Mouse (Mus musculus) intestine, embryonic 14.5 days (tissue): ENCODE measurements at regions not wholly inside any gene's neighbourhood (a gene's known extent, or its start where the extent isn't known, plus 50 kb on each side); places are given as distances from the start of the nearest gene placed in this dataset.

Experiments
- ATAC-seq: fragments of 200-750 bp; cut with Nextera tagmentation; replicated peaks from 2 replicates; pipeline ENCODE4 v1.8.0; 2017; ENCODE audit warnings: low read depth, moderate number of reproducible peaks, moderate TSS enrichment, moderate library complexity; ENCODE audit not compliant: low FRiP score, low TSS enrichment
- DNase-seq: peaks from one replicate; pipeline ENCODE4 v3.0.0-alpha.2; 2018; ENCODE audit warnings: low spot score
- H3K27ac ChIP-seq: fragments of 300-500 bp; sonication (generic); 2 replicates; pipeline ENCODE4 v1.5.1; 2014; ENCODE audit warnings: low read depth, mild to moderate bottlenecking, control low read depth
- H3K27me3 ChIP-seq: fragments of 300-500 bp; sonication (generic); replicated peaks from 2 replicates; pipeline ENCODE4 v1.6.1; 2014; ENCODE audit warnings: low read length, control low read depth; ENCODE audit not compliant: control insufficient read depth, insufficient read depth
- H3K36me3 ChIP-seq: fragments of 300-500 bp; sonication (generic); 2 replicates; pipeline ENCODE4 v1.6.1; 2014; ENCODE audit warnings: low read length, control low read depth; ENCODE audit not compliant: control insufficient read depth, insufficient read depth
- H3K4me1 ChIP-seq: fragments of 300-500 bp; sonication (generic); replicated peaks from 2 replicates; pipeline ENCODE4 v1.6.1; 2014; ENCODE audit warnings: low read length, control low read depth, mixed read lengths; ENCODE audit not compliant: control insufficient read depth, insufficient read depth
- H3K4me2 ChIP-seq: fragments of 300-500 bp; sonication (generic); 2 replicates; pipeline ENCODE4 v1.6.1; 2014; ENCODE audit warnings: low read length
- H3K4me3 ChIP-seq: fragments of 300-500 bp; sonication (generic); 2 replicates; pipeline ENCODE4 v1.5.1; 2014; ENCODE audit warnings: low read depth, low read length, control low read depth, mixed read lengths
- H3K9ac ChIP-seq: fragments of 300-500 bp; sonication (generic); 2 replicates; pipeline ENCODE4 v1.6.1; 2014; ENCODE audit warnings: mild to moderate bottlenecking, low read length
- H3K9me3 ChIP-seq: fragments of 300-500 bp; sonication (generic); 2 replicates; pipeline ENCODE4 v1.6.1; 2016; ENCODE audit warnings: low read length, control low read depth; ENCODE audit not compliant: control insufficient read depth
- WGBS: fragments of 180-500 bp; shearing (Covaris S2); extraction: QIAGEN DNeasy Blood & Tissue Kit; methylation state at CpG from one replicate; pipeline ENCODE4 v1.1.7; 2014; 5-methylcytosine and 5-hydroxymethylcytosine counted together

DNA sequence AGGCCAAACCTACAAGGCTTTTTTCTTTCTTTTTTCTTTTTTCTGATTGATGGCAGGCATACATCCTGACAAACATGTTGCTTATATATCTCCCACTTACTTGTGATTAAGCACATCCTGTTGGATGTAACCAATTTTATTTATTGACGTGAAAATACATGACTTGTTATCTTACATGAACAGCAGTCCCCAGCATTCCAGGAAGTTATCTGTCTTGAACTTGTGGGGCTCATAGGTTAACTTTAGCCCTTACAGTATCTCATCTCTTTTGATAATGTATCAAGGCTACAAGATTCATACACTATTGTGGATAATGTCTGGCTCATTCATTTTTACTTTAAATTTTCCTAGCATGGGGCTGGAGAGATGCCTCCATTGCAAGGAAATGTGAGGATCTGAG, 852.0 kb upstream of the Agtr1b start:
- Histone ChIP-seq H3K36me3 (no peaks in the 10 kb centered on the region), H3K4me1 (no peaks in the 10 kb centered on the region), H3K27ac (no peak overlapping the region), H3K4me3 (no peak overlapping the region), H3K4me2 (no peak overlapping the region), H3K9me3 (no peaks in the 10 kb centered on the region), H3K27me3 (no peaks in the 10 kb centered on the region), H3K9ac (no peak overlapping the region)
- ATAC-seq (no peak), DNase-seq (no peak)
- WGBS = 72% methylated on average over 1 of the region's 1 CpGs

DNA sequence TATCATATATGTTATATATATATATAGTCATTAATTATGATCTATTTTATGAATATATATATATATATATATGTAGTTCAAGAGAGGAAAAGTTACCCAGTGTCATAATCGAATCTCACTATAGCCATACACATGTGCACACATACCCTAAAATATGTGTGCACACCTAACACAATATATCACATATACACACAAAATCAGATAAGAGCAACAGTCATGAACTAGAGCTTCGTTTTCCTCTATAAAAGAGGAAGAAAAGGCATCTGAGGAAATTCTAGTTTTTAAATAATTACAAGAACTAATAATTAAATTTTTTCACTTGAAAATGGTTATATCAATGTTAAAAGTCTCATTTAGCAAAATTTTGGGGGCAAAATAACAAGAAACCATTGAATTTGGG, 835.3 kb upstream of the Tbl1xr1 start:
- H3K4me3 ChIP-seq = no peak overlapping the region
- H3K4me2 ChIP-seq = no peak overlapping the region
- WGBS = 81% methylated on average over 2 of the region's 2 CpGs
- no peak overlapping the region for H3K27ac ChIP-seq
- ATAC-seq (no peak), DNase-seq (no peak)
- no peaks in the 10 kb centered on the region for H3K9me3 ChIP-seq
- no peaks in the 10 kb centered on the region for H3K27me3 ChIP-seq
- no peak overlapping the region for H3K9ac ChIP-seq
- H3K36me3 ChIP-seq = no peaks in the 10 kb centered on the region
- H3K4me1 ChIP-seq = no peaks in the 10 kb centered on the region

DNA sequence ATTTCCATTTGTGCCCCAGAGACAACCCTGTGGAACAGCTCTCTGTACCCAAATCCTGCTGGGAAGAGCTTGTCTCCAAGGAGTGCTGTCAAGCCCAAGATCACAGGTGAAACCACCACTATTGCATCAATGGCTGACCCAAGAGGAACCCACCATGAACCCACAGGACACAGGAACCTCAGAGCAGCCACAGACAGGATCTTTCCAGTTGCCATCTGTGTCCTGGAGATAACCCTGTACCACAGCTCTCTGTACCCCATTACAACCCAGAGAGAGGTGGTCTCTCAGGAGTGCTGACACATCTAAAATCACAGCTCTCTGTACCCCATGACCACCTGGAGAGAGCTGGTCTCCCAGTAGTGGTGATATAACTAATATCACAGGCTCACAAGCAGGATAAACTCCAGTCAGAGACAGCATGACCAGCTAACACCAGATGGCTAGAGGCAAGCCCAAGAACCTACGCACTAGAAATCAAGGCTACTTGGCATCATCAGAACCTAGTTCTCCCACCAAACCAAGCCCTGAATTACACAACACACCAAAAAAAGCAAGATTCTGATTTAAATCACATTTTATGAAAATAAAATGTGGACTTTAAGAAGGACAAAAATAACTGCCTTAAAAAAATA, 820.2 kb upstream of the Tbl1xr1 start:
- 93% methylated on average over 1 of the region's 1 CpGs for WGBS
- ATAC-seq (no peak), DNase-seq (no peak)
- Histone ChIP-seq H3K9me3 (no peaks in the 10 kb centered on the region), H3K4me3 (no peak overlapping the region), H3K9ac (no peak overlapping the region), H3K27me3 (no peaks in the 10 kb centered on the region), H3K27ac (no peak overlapping the region), H3K36me3 (no peaks in the 10 kb centered on the region), H3K4me2 (no peak overlapping the region), H3K4me1 (no peaks in the 10 kb centered on the region)

DNA sequence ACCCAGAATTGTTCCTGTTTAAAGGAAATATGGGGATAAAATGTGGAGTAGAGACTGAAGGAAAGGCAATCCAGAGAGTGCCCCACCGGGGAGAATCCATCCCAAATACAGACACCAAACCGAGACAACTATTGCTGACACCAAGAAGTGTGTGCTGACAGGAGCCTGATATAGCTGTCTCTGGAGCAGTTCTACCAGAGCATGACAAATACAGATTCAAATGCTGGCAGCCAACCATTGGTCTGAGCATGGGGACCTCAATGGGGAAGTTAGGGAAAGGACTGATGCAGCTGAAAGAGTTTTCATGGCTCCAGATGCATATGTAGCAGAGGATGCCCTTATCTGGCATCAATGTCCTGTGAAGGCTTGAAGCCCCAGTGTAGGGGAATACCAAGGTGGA, 813.1 kb upstream of the Tbl1xr1 start:
- no peak overlapping the region for H3K27ac ChIP-seq
- WGBS = 95% methylated on average over 2 of the region's 2 CpGs
- H3K4me2 ChIP-seq = no peak overlapping the region
- DNase-seq (no peak), ATAC-seq (no peak)
- no peak overlapping the region for H3K9ac ChIP-seq
- no peaks in the 10 kb centered on the region for H3K9me3 ChIP-seq
- H3K4me3 ChIP-seq = no peak overlapping the region
- no peaks in the 10 kb centered on the region for H3K27me3 ChIP-seq
- H3K4me1 ChIP-seq = no peaks in the 10 kb centered on the region
- no peaks in the 10 kb centered on the region for H3K36me3 ChIP-seq

DNA sequence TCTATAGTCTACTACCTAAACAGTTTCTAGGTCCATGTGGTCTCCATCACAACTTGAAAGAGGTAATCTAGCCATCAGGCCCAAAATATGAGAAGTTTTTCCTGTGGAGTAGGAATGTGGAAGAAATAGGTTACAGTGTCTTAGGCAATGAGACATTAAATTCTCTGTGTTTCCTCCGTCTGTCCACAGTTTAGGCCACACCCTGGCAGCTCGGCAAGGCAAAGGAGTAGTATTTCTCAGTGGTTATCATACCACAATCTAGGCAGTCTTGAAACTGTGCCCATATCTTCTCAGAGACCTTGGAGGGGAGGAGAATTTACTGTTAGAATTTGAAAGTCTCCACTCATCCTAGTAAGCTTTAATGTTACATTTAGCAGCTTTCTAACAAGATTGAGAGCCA, 811.0 kb upstream of the Tbl1xr1 start:
- Histone ChIP-seq H3K4me2 (no peak overlapping the region), H3K27ac (no peak overlapping the region), H3K36me3 (no peaks in the 10 kb centered on the region), H3K9me3 (no peaks in the 10 kb centered on the region), H3K4me3 (no peak overlapping the region), H3K27me3 (no peaks in the 10 kb centered on the region), H3K4me1 (no peaks in the 10 kb centered on the region), H3K9ac (no peak overlapping the region)
- no peak for DNase-seq
- WGBS = 80% methylated on average over 2 of the region's 2 CpGs
- no peak for ATAC-seq

DNA sequence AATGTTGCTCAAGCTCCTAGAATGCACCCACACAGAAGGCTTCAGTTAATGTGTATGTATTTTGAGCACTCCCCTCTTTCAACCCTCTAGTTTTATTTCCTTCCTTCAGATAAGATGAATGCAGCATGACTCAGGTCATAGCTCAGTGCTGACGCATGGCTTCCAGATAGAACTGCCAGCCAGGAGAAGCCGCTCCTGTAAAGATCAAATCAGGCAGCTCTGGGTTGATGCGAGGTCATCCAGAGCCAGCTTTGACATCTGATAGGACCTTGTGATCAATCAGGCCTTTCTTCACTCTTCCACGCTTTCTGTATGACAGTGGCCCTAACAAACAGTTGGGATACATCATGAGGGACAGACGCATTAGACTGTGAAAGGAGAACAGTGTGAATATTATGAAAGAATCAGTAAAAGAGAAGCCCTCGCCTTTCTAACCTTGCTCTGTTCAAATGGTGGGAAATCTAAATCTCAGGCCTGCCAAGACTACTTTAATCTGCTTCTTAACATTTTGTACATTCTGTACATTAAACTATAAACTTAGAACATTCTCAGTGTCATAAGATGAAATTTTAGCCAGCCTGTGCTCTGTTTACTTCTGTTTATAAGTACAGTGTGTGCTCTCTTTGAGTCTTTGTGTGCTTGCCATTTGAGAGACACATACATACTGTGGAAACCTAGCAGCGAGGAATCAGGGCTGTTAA, 807.9 kb upstream of the Tbl1xr1 start:
- no peak overlapping the region for H3K4me3 ChIP-seq
- DNase-seq = no peak
- no peak overlapping the region for H3K4me2 ChIP-seq
- 55% methylated on average over 7 of the region's 7 CpGs for WGBS
- H3K27ac ChIP-seq = no peak overlapping the region
- H3K4me1 ChIP-seq = no peaks in the 10 kb centered on the region
- no peaks in the 10 kb centered on the region for H3K9me3 ChIP-seq
- no peak overlapping the region for H3K9ac ChIP-seq
- peak; percentile 50; the same call in 1 of the 2 replicates for ATAC-seq
- H3K36me3 ChIP-seq = no peaks in the 10 kb centered on the region
- no peaks in the 10 kb centered on the region for H3K27me3 ChIP-seq

DNA sequence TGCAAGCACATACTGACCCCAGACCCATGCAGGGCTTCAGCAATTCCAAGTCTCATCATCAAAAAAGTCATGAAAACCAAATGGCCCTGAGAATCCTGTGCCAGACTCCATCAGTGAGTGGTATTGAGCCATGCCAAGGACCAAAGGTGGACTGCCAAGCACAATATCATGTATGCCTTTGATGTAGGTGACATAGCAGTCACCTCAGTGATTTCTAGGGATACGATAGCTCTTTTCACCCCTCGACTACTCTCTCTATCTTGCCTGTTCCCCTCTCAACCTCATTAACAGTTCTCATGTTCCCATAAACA, 807.4 kb upstream of the Tbl1xr1 start:
- H3K4me1 ChIP-seq = no peaks in the 10 kb centered on the region
- H3K27me3 ChIP-seq = no peaks in the 10 kb centered on the region
- H3K36me3 ChIP-seq = no peaks in the 10 kb centered on the region
- DNase-seq (no peak), ATAC-seq (no peak)
- 82% methylated on average over 2 of the region's 2 CpGs for WGBS
- no peak overlapping the region for H3K9ac ChIP-seq
- no peak overlapping the region for H3K27ac ChIP-seq
- H3K4me2 ChIP-seq = no peak overlapping the region
- H3K9me3 ChIP-seq = no peaks in the 10 kb centered on the region
- no peak overlapping the region for H3K4me3 ChIP-seq

DNA sequence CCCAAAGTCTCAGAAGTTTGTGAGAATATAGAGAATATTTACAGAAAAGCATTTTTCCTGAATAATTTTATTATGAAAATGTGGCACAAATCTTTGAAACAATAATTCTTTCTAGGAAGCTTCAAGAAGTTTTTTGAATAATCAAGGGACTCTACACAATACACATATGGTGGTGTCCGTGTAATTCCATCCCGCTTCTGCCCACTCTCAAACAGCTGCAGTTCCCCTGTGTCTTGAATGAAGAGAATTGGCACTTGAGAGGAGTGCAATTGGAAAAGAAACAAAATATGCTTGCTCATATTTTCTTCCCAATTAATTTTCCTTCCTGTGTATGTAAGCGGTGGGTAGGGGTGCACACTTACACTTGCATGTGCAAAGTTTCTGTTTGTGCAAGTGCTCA, 805.7 kb upstream of the Tbl1xr1 start:
- H3K27me3 ChIP-seq = no peaks in the 10 kb centered on the region
- H3K9me3 ChIP-seq = no peaks in the 10 kb centered on the region
- no peak for DNase-seq
- WGBS = 82% methylated on average over 3 of the region's 3 CpGs
- H3K4me3 ChIP-seq = no peak overlapping the region
- no peak overlapping the region for H3K27ac ChIP-seq
- no peak for ATAC-seq
- no peak overlapping the region for H3K9ac ChIP-seq
- no peaks in the 10 kb centered on the region for H3K36me3 ChIP-seq
- H3K4me2 ChIP-seq = no peak overlapping the region
- H3K4me1 ChIP-seq = no peaks in the 10 kb centered on the region

DNA sequence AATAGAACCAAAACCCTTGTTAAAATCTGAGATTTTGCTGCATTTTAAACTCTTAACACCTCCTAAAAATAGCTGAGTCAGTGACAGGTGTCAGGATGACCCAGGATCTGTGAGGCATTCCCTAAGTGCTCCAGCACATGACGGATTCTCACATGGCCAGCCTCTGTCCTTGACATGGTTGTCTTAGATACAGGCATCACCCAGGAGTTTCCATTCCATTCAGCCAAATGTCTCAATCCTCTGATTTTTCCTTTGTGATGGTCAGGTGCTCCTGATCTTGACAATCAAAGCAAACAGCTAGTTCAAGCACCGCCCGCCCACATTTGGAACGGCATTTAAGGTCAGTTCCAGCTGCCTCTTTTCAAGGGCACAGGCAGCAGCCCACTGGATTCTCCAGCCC, 804.2 kb upstream of the Tbl1xr1 start:
- Histone ChIP-seq H3K27me3 (no peaks in the 10 kb centered on the region), H3K9ac (no peak overlapping the region), H3K36me3 (no peaks in the 10 kb centered on the region), H3K4me2 (no peak overlapping the region), H3K4me3 (no peak overlapping the region), H3K9me3 (no peaks in the 10 kb centered on the region), H3K4me1 (no peaks in the 10 kb centered on the region), H3K27ac (no peak overlapping the region)
- 84% methylated on average over 4 of the region's 4 CpGs for WGBS
- DNase-seq (no peak), ATAC-seq (no peak)
